Mouse (Mus musculus) hindbrain, embryonic 11.5 days (tissue): ENCODE results near the gene Marveld2. TPM values are rescaled to one million over a fixed set of nuclear protein-coding genes. Genes with fewer than 3 reads are reported as not detected.

ENCODE experiments used
- ATAC-seq: fragments of 200-750 bp; cut with Nextera tagmentation; 2 replicates; pipeline ENCODE4 v1.8.0; 2017; ENCODE audit warnings: mild to moderate bottlenecking, moderate TSS enrichment, moderate library complexity; ENCODE audit not compliant: low FRiP score
- DNase-seq: peaks from one replicate; pipeline ENCODE4 v3.0.0-alpha.2; 2015; ENCODE audit warnings: low spot score
- H3K27ac ChIP-seq: fragments of 300-500 bp; sonication (generic); 2 replicates; pipeline ENCODE4 v1.5.1; 2014; ENCODE audit warnings: mild to moderate bottlenecking, low read depth, low read length
- H3K27me3 ChIP-seq: fragments of 300-500 bp; sonication (generic); 2 replicates; pipeline ENCODE4 v1.6.1; 2014; ENCODE audit warnings: mild to moderate bottlenecking, low read length, moderate library complexity, mixed read lengths; ENCODE audit not compliant: control insufficient read depth, insufficient read depth
- H3K36me3 ChIP-seq: fragments of 300-500 bp; sonication (generic); 2 replicates; pipeline ENCODE4 v1.6.1; 2014; ENCODE audit warnings: mild to moderate bottlenecking, low read length, moderate library complexity, mixed read lengths; ENCODE audit not compliant: control insufficient read depth, insufficient read depth
- H3K4me1 ChIP-seq: fragments of 300-500 bp; sonication (generic); replicated peaks from 2 replicates; pipeline ENCODE4 v1.6.1; 2014; ENCODE audit warnings: low read length, mixed read lengths; ENCODE audit not compliant: control insufficient read depth, insufficient read depth
- H3K4me2 ChIP-seq: fragments of 300-500 bp; sonication (generic); replicated peaks from 2 replicates; pipeline ENCODE4 v1.6.1; 2014; ENCODE audit warnings: mild to moderate bottlenecking, low read depth, low read length
- H3K4me3 ChIP-seq: fragments of 300-500 bp; sonication (generic); 2 replicates; pipeline ENCODE4 v1.5.1; 2014; ENCODE audit warnings: low read depth, low read length
- H3K9ac ChIP-seq: fragments of 300-500 bp; sonication (generic); 2 replicates; pipeline ENCODE4 v1.6.1; 2014; ENCODE audit warnings: low read depth, low read length
- H3K9me3 ChIP-seq: fragments of 300-500 bp; sonication (generic); 2 replicates; pipeline ENCODE4 v1.6.1; 2016; ENCODE audit warnings: low read length; ENCODE audit not compliant: control insufficient read depth
- WGBS: fragments of 180-500 bp; shearing (Covaris S2); extraction: QIAGEN DNeasy Blood & Tissue Kit; methylation state at CpG from one replicate; pipeline ENCODE4 v1.1.7; 2014; 5-methylcytosine and 5-hydroxymethylcytosine counted together
- polyA plus RNA-seq: library from polyadenylated mRNA; unstranded; fragments of >200 nt; fragmentation: Nextera tagmentation; extraction: Ambion mirVana; gene quantifications from 2 replicates; pipeline ENCODE4 v1.2.1, GENCODE M21; 2014

Gene Marveld2
- polyA plus RNA-seq, 1 experiment from 2014 or later: 3.1 TPM

DNA sequence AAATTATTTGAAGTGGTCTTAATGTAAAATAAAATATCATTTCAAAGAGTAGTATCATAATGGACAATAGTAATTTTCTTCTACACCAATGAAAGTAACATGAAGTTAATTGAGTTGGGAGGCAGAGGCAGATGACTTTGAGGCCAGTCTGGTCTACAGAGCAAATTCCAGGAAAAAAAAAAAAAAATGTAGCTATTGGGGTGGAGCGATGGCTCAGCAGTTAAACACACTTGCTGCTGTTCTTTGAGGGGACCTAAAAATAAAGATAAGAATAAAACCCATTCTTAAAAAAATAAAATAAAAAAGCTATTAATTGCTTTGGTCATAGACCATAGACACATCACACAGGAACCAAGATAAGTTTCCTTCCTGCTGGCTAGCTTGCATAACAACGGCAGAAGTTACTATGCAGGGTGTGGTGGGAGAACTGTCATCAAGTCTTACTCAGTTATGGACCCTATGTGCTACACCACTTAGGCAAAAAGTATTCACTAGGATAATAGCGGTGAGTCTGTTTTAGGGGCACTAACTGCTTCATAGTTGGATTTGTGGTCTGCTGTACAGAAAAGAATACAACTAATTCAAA lies 17.4 kb upstream of the Marveld2 start:
- Histone ChIP-seq H3K27me3 (no peaks in the 10 kb centered on the region), H3K4me2 (no peak overlapping the region), H3K4me3 (no peak overlapping the region), H3K36me3 (no peaks in the 10 kb centered on the region), H3K9ac (no peak overlapping the region), H3K27ac (no peak overlapping the region), H3K4me1 (no peaks in the 10 kb centered on the region), H3K9me3 (no peaks in the 10 kb centered on the region)
- DNase-seq (no peak), ATAC-seq (no peak)
- 97% methylated on average over 3 of the region's 3 CpGs for WGBS

DNA sequence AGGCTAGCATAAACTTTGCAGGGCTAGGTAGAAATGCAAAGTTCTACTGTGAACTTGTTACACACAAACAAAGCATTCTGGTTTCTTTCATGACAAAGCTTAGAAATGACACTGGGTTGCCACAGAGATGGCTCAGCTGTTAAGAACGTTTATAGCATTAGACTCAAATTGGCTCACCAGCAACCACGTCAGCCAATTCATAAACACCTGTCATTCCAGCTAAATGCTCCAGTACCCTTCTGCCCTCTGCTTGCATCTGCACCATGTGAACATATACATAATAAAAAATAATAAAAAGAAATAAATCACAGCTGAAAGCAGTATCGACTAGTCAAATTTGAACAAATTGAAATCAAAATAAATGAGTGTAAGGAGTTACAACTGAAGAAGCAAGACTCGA lies 5.5 kb upstream of the Marveld2 start:
- H3K4me3 ChIP-seq: no peak overlapping the region
- no peak overlapping the region for H3K27ac ChIP-seq
- DNase-seq: no peak
- H3K4me2 ChIP-seq: no peak overlapping the region
- 0 out of 2 replicates have a peak, but pooled peaks cover 3% of the 10 kb centered on the region for H3K36me3 ChIP-seq
- H3K9ac ChIP-seq: no peak overlapping the region
- no peaks in the 10 kb centered on the region for H3K4me1 ChIP-seq
- WGBS: 87% methylated on average over 4 of the region's 4 CpGs
- no peaks in the 10 kb centered on the region for H3K9me3 ChIP-seq
- ATAC-seq: no peak
- H3K27me3 ChIP-seq: no peaks in the 10 kb centered on the region; the same call in 1 of the 2 replicates

DNA sequence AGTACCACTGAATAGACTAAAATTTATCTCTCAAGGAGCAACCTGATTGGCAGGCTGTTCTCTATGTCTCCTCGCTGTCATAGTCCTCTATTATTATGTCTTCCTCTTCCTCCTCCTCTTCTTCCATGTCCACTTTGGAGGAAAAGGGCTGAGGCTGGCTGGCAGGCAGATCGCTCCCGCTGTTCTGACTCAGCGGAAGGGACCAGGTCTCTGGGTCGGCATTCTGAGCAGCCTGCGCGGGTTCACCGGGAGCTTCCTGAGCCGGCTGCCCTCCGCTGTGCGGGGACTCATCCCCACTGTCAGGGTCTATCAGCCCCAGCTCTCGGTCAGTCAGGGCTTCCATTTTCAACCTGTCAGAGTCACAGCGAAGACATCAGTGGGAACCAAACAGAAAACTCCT lies 812 bp upstream of the Marveld2 start:
- Histone ChIP-seq H3K27me3 (peaks cover 10% of the 10 kb centered on the region), H3K4me1 (peaks cover 3% of the 10 kb centered on the region; the same call in 1 of the 2 replicates), H3K4me2 (no peak overlapping the region), H3K4me3 (no peak overlapping the region), H3K9ac (no peak overlapping the region), H3K36me3 (no peaks in the 10 kb centered on the region), H3K27ac (no peak overlapping the region), H3K9me3 (no peaks in the 10 kb centered on the region)
- ATAC-seq (no peak), DNase-seq (no peak)
- 81% methylated on average over 13 of the region's 13 CpGs for WGBS

DNA sequence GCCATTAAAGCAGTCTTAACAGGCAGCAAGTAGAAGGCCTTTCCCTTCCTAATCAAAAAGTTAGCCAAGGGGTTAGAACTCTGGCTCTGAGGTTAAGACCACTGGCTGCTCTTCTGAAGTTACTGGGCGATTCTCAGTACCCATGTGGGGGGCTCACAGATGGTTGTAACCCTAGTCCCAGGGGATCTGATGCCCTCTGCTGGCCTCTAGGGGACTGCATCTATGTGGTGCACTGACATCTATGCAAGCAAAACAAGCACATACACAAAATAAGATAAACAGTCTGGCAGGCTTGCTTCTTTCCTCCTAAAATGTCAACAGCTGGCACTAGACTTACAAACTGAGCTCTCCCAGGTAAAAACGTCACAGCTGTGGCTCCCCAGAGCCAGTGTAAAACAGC lies 3.9 kb downstream of the Marveld2 start:
- ATAC-seq (no peak), DNase-seq (no peak)
- Histone ChIP-seq H3K4me3 (no peak overlapping the region), H3K4me1 (peaks cover 3% of the 10 kb centered on the region; the same call in 1 of the 2 replicates), H3K27ac (no peak overlapping the region), H3K9me3 (no peaks in the 10 kb centered on the region), H3K36me3 (no peaks in the 10 kb centered on the region), H3K9ac (no peak overlapping the region), H3K27me3 (peaks cover 10% of the 10 kb centered on the region), H3K4me2 (no peak overlapping the region)
- 59% methylated on average over 2 of the region's 2 CpGs for WGBS

DNA sequence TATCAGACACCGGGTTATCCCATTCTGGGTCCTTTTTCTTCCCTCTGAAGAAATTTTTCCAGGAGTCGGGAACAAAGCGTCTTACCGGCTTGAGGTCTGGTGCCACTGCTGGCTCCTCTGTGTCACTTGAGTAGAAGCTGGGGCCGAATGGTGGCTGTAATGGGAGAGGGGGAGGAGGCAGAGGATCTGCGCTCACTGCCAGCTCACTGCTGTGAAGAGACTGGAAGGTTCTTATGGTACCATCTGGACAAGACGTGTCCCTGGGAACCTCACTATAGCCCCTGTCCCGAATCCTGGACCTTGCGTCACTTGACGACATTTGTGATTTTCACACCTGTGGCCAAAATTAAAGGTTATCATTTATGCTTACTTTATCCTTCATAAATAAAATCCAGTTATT lies 4.5 kb downstream of the Marveld2 start:
- H3K4me2 ChIP-seq: no peak overlapping the region
- H3K4me1 ChIP-seq: peaks cover 3% of the 10 kb centered on the region; the same call in 1 of the 2 replicates
- H3K4me3 ChIP-seq: no peak overlapping the region
- H3K9ac ChIP-seq: no peak overlapping the region
- no peak for DNase-seq
- no peak overlapping the region for H3K27ac ChIP-seq
- H3K36me3 ChIP-seq: no peaks in the 10 kb centered on the region
- H3K9me3 ChIP-seq: no peaks in the 10 kb centered on the region
- no peak for ATAC-seq
- H3K27me3 ChIP-seq: peaks cover 10% of the 10 kb centered on the region
- 90% methylated on average over 10 of the region's 10 CpGs for WGBS

DNA sequence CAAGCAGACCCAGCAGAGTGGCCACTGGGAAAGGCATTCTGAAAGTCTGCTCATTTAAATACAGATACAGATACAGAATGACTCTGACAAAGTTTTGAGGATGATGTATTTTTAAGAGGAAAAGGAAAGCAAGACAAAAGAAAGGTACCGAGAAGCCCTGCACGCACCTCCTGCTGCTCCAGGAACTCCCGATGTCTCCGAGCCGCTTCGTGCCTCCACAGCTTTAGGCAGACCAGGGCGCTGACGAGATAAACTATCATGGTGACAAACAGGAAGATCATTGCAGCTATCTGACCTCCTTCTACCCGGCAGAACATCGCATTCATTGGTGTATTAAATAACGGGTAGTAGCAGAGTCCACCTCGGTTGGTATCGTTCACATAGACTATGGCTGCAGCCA lies 5.5 kb downstream of the Marveld2 start:
- H3K27me3 ChIP-seq: peaks cover 4% of the 10 kb centered on the region
- no peak overlapping the region for H3K4me3 ChIP-seq
- DNase-seq (no peak), ATAC-seq (no peak)
- H3K27ac ChIP-seq: no peak overlapping the region
- no peaks in the 10 kb centered on the region for H3K4me1 ChIP-seq
- H3K9ac ChIP-seq: no peak overlapping the region
- H3K4me2 ChIP-seq: no peak overlapping the region
- no peaks in the 10 kb centered on the region for H3K9me3 ChIP-seq
- no peaks in the 10 kb centered on the region for H3K36me3 ChIP-seq
- 95% methylated on average over 13 of the region's 13 CpGs for WGBS

DNA sequence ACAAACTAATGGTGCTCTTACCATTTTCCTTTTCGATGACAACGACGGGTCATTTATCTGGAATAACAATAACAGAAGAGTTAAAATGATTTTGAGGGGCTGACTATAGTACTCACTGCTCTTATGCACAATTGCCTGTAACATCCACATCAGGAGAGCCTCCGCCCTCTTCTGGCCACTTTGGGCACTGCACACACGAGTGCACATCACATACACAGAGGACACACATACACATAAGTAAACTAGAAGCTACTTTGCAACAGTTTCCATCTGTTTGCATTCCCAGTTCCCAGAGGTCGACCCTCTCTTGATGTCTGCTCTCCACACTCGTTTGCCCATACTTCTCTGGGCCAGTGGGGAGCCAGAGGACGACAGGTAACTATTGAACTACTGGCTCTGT lies 9.0 kb downstream of the Marveld2 start:
- no peak for DNase-seq
- Histone ChIP-seq H3K36me3 (no peaks in the 10 kb centered on the region), H3K9me3 (no peaks in the 10 kb centered on the region), H3K4me1 (no peaks in the 10 kb centered on the region), H3K4me3 (no peak overlapping the region), H3K4me2 (no peak overlapping the region), H3K9ac (no peak overlapping the region), H3K27me3 (no peaks in the 10 kb centered on the region), H3K27ac (no peak overlapping the region)
- WGBS: 89% methylated on average over 8 of the region's 8 CpGs
- no peak for ATAC-seq

DNA sequence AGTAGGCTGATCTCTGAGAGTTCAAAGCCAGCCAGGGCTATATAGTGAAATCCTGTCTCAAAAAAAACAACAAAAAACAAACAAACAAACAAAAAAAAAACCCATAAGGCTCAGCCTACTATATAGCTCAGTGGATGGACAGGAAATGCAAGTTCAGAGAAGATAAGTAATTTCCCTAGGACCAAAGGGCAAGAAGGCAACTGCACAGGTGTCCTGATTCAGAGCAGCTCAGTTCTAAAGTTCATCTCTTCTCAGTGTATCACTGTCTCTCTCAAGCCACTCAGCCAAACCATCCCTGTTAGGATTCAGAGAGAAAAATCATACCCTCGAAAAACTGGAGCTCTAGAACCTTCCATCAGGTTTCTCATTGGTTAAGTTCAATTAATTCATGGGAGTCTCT lies 10.9 kb downstream of the Marveld2 start:
- Histone ChIP-seq H3K9me3 (no peaks in the 10 kb centered on the region), H3K9ac (no peak overlapping the region)
- 69% methylated on average over 1 of the region's 1 CpGs for WGBS

DNA sequence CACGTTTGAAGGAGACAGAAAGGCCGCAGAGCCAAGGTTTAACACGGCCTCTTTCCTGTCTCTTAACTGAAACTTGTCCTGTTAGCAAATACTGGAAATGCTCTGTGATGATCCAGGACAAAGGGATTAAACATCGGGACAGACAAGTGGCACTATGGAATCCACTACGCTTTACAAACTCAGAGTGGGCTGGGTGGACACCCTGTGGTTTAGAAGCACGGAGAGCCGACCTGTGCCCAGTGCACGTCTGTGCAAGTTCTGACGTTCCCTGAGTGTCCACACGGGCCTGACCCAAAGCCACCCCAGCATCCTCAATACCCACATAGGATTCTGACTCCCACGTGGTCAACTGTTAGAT lies 13.1 kb downstream of the Marveld2 start:
- Histone ChIP-seq H3K4me3 (no peak overlapping the region), H3K9me3 (no peaks in the 10 kb centered on the region), H3K36me3 (no peaks in the 10 kb centered on the region), H3K4me1 (no peaks in the 10 kb centered on the region), H3K27ac (no peak overlapping the region), H3K9ac (no peak overlapping the region), H3K4me2 (no peak overlapping the region), H3K27me3 (no peaks in the 10 kb centered on the region)
- WGBS: 91% methylated on average over 11 of the region's 11 CpGs
- DNase-seq (no peak), ATAC-seq (no peak)

More for the DNA sequence above, 10.9 kb downstream of the Marveld2 start:
- H3K4me2 ChIP-seq: no peak overlapping the region
- no peak for DNase-seq
- H3K4me1 ChIP-seq: no peaks in the 10 kb centered on the region
- no peak for ATAC-seq
- H3K27me3 ChIP-seq: no peaks in the 10 kb centered on the region
- no peak overlapping the region for H3K4me3 ChIP-seq
- no peaks in the 10 kb centered on the region for H3K36me3 ChIP-seq
- H3K27ac ChIP-seq: no peak overlapping the region
